Mouse (Mus musculus) bone marrow, adult 2 months (tissue): ENCODE measurements around the gene Ubqln1.

Source experiments
- CTCF ChIP-seq: fragments of 200-500 bp; IDR thresholded peaks from 2 replicates; pipeline ENCODE4 v1.5.1; 2011; ENCODE audit warnings: low read length, control low read depth; ENCODE audit not compliant: control insufficient read depth, insufficient read depth
- POLR2A ChIP-seq: fragments of 200-500 bp; IDR thresholded peaks from 2 replicates; pipeline ENCODE4 v1.6.1; 2011; ENCODE audit warnings: low read depth, mild to moderate bottlenecking, control low read depth, low read length, borderline replicate concordance; ENCODE audit not compliant: control insufficient read depth

- TF ChIP-seq CTCF (no peak), POLR2A (no peak)
Observed at GRCm38 (mm10) chr13:58213801-58214200, 1.7 kb downstream of the Ubqln1 start.
